Mouse (Mus musculus): Measurements from ENCODE around the gene Gm49369.
"Not testable (repeated sequence)": the region's sequence is repeated elsewhere in the genome, so short reads cannot be mapped to it uniquely, and the experiment has no call there.

The Gm49369 gene

DNA sequence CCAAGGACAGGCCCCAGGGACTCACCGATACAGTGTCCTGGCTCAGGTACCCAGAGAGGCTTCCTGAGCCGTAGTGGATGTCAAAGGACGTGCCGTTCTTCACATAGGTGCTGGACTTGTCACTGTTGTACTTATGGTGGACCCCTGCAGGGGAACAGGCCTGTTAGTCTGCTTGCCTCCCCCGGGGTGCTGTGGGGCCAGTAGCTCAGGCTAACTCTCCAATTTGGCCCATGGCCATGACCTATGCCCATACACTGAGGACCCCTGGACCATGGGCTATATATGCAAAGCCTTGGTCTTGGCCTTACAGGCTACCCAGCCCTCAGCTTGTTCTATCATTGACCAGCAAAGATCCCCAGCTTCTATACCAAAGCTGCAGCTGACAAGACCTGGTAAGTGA lies at the start of gene Gm49369:
Gene Gm49369, minus strand, starts transcription at position 101 of the 400 bp plus-strand sequence.
- no peak for DNase-seq (ENCODE audit: low spot score in 2 of 2)

DNA sequence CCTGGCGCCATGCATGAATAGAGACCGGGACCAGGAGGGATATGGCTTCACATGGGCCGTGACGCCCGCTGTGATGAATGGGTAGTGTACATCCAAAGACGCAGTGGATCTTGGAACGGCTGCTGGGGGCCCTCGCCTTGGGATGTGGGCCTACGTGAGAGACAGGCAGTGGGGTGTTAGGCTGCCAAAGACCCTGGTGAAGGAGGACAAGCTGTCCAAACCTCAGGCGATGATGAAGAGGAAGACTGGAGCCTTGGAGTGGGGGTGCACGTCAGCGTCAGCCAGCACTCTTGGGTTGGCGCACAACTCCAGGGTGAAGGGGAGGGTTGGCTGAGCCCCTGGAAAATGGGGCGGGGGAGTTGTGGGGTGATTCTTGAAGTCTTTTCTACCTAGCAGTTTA lies 48.6 kb upstream of the Gm49369 start:
- no peak for DNase-seq (ENCODE audit: low spot score in 2 of 2)

DNA sequence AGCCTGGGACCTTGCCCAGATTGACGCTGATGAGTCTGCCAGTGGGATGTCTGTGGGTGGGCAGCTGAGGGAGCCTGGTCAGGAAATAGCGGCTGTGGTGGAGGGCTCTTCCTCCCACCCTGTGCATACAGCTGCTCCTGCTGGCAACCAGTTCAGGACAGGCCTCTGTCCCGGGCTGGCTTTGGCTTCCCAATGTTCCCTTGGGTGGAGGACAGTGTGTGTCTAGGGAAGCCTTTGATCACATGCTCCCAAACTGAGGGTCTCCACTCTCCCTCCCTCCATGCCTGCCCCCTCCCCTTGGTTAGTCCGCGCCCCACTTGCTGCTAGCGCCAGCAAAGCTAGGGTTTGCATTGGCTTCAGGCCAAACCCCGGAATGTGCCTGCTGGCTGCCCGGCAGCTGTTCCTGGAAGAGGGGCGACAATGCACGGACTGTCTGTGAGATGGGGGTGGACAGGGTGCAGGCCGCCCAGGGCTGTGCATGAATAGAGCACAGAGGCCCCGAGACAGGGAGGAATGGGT lies 47.8 kb upstream of the Gm49369 start:
- peak; percentile 24 to 31 for DNase-seq (ENCODE audit: low spot score in 2 of 2)

DNA sequence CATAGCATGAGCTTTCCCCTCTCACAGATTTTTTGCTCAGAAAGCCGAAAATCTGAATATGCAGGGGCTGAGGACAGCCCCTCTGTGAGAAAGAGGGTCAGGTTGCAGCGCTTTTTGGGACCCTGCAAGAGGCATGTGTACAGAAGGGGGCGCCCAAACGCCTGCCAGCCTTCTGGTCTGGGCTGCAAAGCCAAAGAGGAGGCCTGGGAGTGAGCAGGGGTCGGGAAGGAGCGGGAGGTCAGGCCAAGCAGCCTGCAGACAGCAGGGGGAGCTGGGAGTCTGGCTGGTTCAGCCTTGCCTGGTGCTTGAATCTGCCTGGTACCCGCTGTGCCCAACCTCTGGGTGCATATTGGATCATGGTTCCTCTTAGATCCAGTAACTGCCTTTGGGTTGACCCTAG lies 45.7 kb upstream of the Gm49369 start:
- no peak for DNase-seq (ENCODE audit: low spot score in 2 of 2)

DNA sequence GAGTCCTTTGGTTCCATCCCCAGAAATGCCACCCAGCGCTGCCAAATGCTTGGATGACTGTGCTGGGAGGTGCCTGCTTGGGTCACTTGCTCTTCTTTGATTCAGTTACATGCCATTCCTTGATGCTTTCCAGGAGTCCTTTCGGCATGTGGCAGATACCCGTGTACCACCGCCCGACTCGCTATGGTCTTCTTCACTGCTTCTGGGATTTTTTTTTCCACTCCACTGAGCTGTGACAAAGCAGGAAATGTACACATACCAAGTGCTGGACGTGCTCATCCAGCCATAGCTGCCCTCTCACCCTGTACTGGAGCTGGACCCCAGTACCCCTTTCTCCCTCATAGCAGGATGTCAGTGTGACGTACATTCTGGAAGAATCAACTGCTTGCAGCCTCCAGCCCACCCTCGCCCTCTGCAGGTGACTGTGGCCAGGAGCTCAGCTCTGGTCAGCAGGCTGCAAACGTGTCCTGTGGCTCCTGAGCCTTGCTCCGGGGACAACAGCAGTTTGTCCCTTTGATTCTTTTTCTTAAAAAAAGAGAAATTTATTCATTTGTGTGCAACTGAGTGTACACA lies 43.3 kb upstream of the Gm49369 start:
- DNase-seq (ENCODE audit: low spot score in 2 of 2) = no peak

DNA sequence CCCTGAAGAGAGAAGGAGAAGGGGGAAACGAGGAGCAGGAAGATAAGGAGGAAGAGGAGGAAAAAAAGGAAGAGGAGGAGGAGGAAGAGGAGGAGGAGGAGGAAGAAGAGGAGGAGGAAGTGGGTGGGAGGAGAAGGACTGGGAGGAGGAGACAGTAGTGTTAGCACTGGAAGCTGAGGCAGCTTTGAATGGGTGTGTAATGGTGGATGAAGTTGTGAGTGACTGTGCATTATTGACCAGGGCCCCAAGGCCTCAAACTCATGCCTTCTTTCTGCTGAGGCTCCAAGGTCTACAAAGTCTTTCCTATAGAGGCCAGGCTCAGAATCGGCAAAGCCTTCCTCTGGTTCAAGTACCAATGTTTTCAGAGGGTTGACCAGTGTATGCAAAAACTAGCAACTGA lies 39.4 kb upstream of the Gm49369 start:
- no peak for DNase-seq (ENCODE audit: low spot score in 2 of 2)

DNA sequence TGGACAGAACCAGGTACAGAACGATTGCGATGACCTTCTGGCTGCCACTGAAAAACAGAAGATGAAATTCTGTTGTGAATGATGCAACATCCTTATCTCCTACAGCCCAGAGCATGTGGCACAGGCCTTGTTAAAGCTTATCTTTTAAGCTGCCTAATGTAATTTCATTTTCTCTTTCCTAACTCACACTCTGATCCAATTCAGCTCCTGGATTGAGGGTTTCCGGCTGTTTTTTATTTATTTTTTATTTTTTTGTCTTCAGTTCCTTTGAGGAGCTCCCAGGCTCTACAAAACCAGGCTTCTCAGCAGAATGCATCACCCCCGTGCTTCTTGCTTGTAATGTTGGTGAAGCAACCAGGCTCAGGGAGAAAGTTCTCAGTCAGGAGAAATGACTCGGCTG lies 37.4 kb upstream of the Gm49369 start:
- DNase-seq (ENCODE audit: low spot score in 2 of 2) = no peak

DNA sequence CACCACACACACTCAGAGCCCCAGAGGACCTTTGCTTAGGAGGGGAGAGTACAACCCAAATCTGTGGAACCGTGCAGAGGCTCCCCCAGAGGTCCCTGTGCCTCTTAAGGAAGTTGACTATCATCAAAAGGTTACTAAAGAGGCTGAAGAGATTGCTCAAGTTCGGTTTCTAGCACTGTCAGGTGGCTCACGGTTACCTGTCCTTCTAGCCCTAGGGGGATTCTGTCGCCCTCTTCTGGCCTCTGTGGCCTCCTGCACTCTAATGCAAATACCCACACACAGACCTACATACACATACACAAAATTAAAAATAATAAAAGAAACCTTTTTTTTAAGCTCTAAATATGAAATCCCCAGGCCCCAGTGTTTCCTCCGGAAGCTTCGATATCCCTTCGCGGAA lies 36.2 kb upstream of the Gm49369 start:
- no peak for DNase-seq (ENCODE audit: low spot score in 2 of 2)

DNA sequence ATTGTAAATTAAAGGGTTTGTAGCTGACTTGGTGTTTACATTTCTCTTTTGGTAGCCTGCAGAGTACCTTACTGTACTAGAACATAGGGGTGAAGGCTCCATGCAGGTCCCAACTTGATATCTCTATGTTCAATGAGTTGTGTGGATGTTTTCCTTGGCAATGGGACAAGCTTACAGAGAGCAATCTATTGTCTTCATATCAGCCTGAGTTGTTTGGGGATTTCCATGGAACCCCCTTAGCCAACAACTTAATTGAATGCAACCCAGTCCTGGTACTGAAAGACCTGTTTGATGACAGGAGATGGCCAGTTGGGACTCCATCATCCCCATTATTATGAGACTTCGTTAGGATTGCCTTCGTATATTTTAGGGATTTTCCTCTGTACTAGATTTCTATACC lies 35.6 kb upstream of the Gm49369 start:
- DNase-seq (ENCODE audit: low spot score in 2 of 2) = no peak

DNA sequence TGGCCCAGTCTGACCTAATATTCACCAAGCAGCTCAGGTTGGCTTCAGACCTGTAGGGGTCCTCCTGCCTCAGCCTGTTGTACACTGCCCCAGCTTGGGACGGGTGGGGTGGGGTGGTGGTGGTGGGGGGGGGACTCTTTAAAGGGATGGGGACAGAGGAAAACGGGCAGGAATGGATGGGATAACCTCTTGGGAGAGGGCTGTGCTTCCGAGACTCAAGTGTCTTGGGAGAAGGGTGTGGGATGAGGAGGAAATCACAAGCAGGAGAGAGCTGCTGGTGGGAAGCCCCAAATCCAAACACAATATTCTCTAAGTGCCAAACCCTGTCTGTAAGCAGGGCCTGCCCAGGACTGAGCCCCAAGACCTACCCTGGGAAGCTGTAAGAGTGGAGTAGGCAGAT lies 33.8 kb upstream of the Gm49369 start:
- no peak for DNase-seq (ENCODE audit: low spot score in 2 of 2)

DNA sequence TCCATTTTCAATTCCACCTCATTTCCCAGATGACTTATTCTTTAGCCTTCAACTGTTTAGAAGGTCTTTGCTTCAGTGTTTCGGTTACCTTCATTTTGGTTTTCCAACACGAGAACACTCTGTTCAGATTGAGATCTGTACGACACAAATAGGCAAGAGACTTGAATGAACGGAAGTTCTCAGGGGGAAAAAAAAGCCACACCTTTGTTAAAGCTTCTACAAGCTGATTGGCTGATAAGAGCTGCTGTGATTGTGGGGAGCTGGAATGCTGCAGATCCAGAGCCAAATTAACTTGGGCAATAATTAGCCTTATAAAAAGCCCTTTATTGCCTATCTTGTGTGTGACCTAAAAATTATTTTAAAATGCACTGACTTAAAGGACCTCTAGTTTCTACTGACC lies 32.8 kb upstream of the Gm49369 start:
- DNase-seq (ENCODE audit: low spot score in 2 of 2) = no peak

DNA sequence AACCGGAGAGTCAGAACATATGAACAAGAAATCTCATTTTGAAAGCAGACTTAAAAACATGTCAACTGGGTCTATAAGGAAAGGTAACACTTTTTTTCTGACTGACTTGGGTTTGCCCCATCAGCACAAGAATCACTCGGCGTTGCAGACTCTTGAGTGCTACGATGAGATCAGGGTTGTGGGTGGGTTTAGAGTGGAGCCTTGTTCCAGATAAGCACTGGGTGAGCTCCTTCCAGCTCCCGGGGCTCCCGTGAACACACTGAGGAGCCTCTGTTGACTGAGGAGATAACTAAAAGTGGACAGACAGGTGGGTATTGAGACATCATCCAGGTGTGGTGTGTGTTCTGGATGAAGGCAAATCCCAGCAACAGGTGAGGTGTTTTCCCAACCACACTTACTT lies 30.8 kb upstream of the Gm49369 start:
- DNase-seq (ENCODE audit: low spot score in 2 of 2) = no peak

DNA sequence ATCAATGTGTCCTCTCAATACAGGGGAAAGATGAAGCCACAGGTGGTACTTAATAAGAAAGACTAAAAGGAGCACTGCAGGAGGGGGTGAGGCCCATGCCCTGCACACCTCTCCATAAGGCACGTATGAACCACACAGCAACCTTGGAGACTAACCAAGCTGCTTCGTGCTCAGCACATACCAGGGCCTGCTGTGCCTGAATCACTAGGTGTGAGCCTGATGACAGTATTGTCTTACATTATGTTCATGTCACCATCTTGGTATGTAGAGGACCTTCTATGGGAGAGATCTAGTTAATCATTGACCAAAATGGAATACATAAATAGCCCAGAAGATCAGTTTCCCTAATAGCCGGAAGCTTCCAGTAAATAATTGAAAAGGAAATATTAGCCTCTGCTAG lies 27.1 kb upstream of the Gm49369 start:
- DNase-seq (ENCODE audit: low spot score in 2 of 2) = no peak

DNA sequence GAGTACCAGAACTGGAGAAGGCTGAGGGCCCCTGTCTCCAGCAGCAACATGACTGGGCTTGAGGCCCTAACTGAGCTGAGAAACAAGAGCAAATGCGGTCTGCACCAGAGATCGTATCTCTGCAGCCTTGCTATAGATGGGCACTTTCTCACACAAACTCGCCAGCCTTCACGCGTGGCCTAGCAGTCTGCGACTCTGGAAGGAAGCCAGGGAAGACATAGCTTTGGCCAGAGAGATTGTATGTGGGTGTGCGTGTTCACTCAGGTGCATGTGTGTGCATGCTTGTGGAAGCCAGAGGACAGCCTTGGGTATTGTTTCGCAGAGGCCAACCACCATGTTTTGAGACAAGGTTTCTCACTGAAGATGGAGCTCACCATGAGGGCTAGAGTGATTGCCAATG lies 26.2 kb upstream of the Gm49369 start:
- no peak for DNase-seq (ENCODE audit: low spot score in 2 of 2)

DNA sequence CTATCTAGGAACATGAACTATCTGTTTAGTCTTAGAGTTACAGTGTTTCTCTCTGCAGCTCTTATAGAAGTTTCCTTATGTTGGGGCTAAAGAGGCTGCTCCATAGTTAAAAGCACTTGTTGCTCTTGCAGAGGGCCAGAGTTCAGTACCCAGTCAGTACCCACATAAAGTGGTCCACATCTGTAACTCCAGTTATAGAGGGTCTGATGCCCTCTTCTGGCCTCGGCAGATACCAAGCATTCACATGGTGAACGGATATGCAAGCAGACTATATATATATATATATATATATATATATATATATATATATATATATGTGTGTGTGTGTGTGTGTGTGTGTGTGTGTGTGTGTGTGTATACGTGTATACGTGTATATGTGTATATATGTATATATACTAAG lies 25.5 kb upstream of the Gm49369 start:
- DNase-seq (ENCODE audit: low spot score in 2 of 2) = no peak

DNA sequence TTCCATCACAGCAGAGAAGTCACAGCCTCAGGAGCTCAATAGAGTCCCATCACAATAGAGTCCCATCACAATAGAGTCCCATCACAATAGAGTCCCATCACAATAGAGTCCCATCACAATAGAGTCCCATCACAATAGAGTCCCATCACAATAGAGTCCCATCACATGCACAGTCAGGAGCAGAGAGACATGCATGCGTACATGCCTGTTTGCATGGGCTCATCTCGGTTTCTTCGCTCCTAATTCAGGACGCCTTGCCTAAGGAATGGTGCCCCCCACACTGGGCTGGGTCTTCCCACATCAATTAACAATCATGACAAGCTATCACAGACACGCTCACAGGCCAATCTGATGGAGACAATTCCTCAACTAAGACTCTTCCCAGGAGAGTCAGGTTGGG lies 22.7 kb upstream of the Gm49369 start:
- not testable (repeated sequence) for DNase-seq (ENCODE audit: low spot score in 2 of 2)

DNA sequence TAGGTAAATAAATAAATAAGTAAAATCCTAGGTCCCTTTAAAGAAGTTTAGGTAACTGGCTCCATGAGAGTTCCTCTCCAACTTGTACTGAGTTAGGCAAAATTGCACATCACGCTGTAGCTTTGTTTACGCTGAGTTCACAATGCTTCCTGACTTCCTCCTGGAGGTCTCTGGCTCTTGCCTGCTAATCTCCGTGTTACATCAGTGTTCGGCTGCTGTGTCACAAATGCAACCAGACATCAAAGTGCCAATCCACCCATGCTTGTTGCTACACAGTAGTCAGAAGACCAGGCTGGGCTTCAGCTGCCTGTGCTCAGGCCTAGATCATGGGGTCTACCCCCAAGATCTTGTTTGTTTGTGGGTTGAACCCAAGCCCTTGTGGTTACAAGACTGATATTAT lies 21.1 kb upstream of the Gm49369 start:
- no peak for DNase-seq (ENCODE audit: low spot score in 2 of 2)

DNA sequence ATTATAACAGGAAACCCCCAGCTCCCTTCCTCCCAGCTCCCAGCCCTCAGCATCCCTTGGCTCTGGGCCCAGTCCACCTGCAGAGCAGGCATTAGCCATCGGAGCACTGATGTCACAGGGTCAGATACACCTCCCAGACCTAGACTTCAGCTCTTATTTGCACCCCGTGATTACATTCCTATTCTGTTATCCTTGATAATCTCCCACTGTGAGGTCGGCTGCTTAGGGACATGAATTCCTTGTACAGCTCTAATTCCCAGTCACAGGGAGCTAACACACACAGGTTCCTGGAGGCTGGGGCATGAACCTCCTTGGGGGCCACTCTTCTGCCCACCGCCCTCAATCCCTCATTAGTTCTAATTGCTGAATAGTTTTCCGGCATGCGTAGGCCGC lies 18.3 kb upstream of the Gm49369 start:
- no peak for DNase-seq (ENCODE audit: low spot score in 2 of 2)

DNA sequence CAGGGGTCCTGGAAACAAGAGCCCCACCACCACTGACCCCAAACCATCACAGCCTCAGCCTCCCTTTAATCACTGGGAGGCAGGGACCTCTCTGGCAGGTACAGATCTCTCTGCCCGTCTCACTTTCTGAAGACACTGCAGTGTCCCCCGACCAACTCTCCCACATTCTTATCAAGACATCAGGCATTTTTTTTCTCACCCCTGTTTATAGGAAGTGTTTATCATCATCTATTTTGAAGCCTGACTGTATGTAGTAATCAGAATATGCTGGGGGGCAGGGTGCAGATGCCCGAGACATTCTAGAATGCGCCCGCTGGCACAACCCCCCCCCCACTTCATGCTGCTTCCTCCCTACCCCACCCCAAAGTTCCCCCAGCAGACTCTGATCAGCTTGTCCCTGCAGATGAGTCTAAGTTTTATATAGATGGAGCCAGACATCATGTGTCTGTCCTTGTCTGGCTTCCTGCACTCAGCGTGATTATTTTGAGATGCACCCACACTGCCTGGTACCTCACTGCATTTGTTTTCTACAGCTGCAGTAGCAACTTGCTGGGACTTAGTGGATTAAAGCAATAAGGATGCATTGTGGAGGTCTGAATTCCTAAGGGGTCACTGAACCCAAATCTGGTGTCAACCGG lies 17.8 kb upstream of the Gm49369 start:
- peak; percentile 31 to 38 for DNase-seq (ENCODE audit: low spot score in 2 of 2)

DNA sequence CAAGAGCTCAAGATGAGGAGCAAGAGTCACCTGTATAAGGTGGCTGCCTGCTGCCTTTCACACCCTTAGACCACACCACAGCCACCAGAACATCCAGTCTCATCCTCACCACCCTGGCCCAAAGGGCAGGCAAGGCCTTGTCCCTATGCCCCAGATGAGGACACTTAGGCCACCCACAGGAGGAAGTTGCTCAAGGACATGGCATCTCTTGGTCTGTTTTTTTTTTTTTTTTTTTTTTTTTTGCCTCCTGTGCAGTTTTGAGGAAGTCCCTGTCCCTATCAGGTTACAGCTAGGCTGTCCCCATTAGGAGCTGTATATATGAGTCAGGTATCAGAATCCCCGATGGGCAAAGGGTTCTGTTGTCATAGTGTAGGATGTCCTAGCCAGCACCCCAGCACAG lies 16.8 kb upstream of the Gm49369 start:
- no peak for DNase-seq (ENCODE audit: low spot score in 2 of 2)

DNA sequence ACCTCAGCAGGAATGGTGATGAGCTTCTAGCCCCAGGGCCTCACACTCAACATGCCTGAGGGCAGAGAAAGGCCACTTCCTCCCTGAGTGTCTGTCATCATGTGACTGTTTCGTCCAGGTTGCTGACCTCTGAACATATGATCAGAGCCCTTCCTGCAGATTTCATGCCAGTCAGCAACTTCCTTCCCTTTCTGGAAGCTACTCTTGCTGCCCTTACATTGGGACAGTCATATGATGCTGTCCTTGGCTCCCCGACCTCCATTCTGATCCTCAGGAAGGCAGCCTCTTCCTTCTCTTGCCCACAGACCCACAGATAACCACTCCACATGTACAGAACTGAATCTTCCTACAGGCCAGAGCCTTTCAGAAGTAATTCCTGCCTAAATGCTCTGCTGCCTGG lies 15.6 kb upstream of the Gm49369 start:
- no peak for DNase-seq (ENCODE audit: low spot score in 2 of 2)

DNA sequence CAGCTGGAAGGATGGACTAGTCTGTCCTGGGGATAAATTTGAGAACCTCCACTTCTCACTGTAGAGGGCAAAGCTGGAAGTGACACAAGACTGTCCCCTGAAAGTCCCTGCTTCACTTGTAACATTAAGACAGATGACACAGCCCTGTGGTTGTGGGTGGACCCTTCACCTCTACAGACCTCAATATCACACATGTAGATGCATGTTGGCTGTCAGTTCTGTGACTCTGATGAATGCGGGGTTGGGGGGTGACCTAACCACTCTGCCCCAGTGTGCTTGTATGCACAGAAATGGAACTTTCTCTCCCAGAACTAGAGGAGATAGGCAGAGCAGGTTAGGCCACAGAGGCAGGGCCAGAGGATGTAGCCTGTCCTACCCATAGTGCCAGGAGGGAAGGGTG lies 14.1 kb upstream of the Gm49369 start:
- no peak for DNase-seq (ENCODE audit: low spot score in 2 of 2)

DNA sequence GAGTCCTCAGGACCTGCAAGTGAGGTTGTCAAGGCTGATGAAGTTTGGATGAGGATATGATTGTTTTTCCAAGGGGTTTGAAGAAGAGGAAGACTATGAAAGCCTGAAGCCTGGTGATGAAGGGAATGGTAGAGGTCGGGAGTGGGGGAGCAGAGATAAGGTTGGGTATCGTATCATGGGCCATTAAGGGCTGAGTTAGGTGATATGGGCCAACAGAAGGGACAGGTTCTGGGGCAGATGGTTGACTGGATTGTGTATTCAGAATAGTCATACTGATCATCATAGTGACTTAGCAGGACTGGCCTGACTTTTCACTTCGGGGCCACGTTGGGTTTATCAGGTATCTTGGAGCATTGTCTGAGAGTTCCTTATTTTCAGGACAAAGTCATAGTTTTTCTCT lies 13.0 kb upstream of the Gm49369 start:
- DNase-seq (ENCODE audit: low spot score in 2 of 2) = no peak
